16 mouse cellular contexts compared by ENCODE assay signal in genomic region chr7:98856128-98856527, GRCm38 (mm10). TPM values are rescaled to one million over a fixed set of nuclear protein-coding genes. Genes with fewer than 3 reads are reported as not detected.
DNase-seq lines count a peak whose midpoint lies in the region; ATAC-seq lines count a peak whose summit lies in the region.
"Had no signal": no experiment of that assay in that cellular context is flagged by ENCODE, and none has a peak within 500 bp of the region (broad histone marks: within the 10 kb centered on the region; RNA-seq: fewer than 3 reads in every experiment).

No protein-coding gene starts in this region.

- H3K4me1 ChIP-seq in heart, embryonic 10.5 days, result peaks cover 77% of the 10 kb centered on the region
- H3K4me1 ChIP-seq in hindbrain, embryonic 11.5 days (replicated peaks; ENCODE audit: control insufficient read depth, insufficient read depth, low read length), result no peaks in the 10 kb centered on the region
- peaks cover 17% of the 10 kb centered on the region for H3K4me1 ChIP-seq in hindbrain, embryonic 13.5 days (replicated peaks)
- H3K4me1 ChIP-seq in stomach, embryonic 14.5 days (ENCODE audit: control insufficient read depth, insufficient read depth, low read length), result peaks cover 10% of the 10 kb centered on the region

- peaks cover 23% of the 10 kb centered on the region for H3K36me3 ChIP-seq in heart, embryonic 10.5 days
- no peaks in the 10 kb centered on the region for H3K36me3 ChIP-seq in hindbrain, embryonic 11.5 days (ENCODE audit: control insufficient read depth, insufficient read depth, low read length)
- no peaks in the 10 kb centered on the region for H3K36me3 ChIP-seq in hindbrain, embryonic 13.5 days
- H3K36me3 ChIP-seq in stomach, embryonic 14.5 days (ENCODE audit: control insufficient read depth, insufficient read depth, low read length), result no peaks in the 10 kb centered on the region
- H3K36me3 ChIP-seq: liver, embryonic 12.5 days had no signal

- DNase-seq in heart, embryonic 10.5 days (ENCODE audit: low spot score), result no peak
- no peak for DNase-seq in heart, postnatal 10 days
- no peak for DNase-seq in hindbrain, embryonic 11.5 days (ENCODE audit: low spot score)
- DNase-seq in R1 (ENCODE audit: low read depth, low spot score), result peak; percentile 21
- DNase-seq in thymus, postnatal 4 days, result no peak
- DNase-seq: adrenal gland, postnatal 14 days; cerebellum, adult 9-10 months; layer of hippocampus, postnatal 36 days; left cerebral cortex, postnatal 4 days; right cerebral cortex, postnatal 14 days; thymus, adult 2 months had no signal

- no peak overlapping the region for H3K4me3 ChIP-seq in heart, embryonic 10.5 days
- H3K4me3 ChIP-seq in hindbrain, embryonic 11.5 days (ENCODE audit: low read depth, low read length), result no peak overlapping the region
- no peak overlapping the region for H3K4me3 ChIP-seq in hindbrain, embryonic 13.5 days
- no peak overlapping the region for H3K4me3 ChIP-seq in stomach, embryonic 14.5 days (ENCODE audit: low read depth, low read length)
- H3K4me3 ChIP-seq: liver, embryonic 12.5 days; lung, embryonic 15.5 days; megakaryocyte, embryonic 14.5 days had no signal

- no peaks in the 10 kb centered on the region for H3K9me3 ChIP-seq in heart, embryonic 10.5 days
- H3K9me3 ChIP-seq in hindbrain, embryonic 11.5 days (ENCODE audit: control insufficient read depth, low read length), result no peaks in the 10 kb centered on the region
- H3K9me3 ChIP-seq in hindbrain, embryonic 13.5 days, result no peaks in the 10 kb centered on the region
- H3K9me3 ChIP-seq in stomach, embryonic 14.5 days (ENCODE audit: control insufficient read depth, low read depth, low read length), result no peaks in the 10 kb centered on the region
- H3K9me3 ChIP-seq: liver, embryonic 12.5 days; lung, embryonic 15.5 days had no signal

- ATAC-seq in hindbrain, embryonic 11.5 days (ENCODE audit: low FRiP score), result peak; percentile 47
- ATAC-seq in hindbrain, embryonic 13.5 days (ENCODE audit: low FRiP score), result no peak
- peak; percentile 56; the same call in 1 of the 2 replicates for ATAC-seq in stomach, embryonic 14.5 days (ENCODE audit: insufficient number of reproducible peaks, insufficient read depth, low FRiP score, low read depth)
- ATAC-seq: liver, embryonic 12.5 days had no signal

- H3K27me3 ChIP-seq in heart, embryonic 10.5 days (ENCODE audit: insufficient read depth, poor library complexity, severe bottlenecking), result peaks cover 7% of the 10 kb centered on the region; the same call in 1 of the 2 replicates
- H3K27me3 ChIP-seq in hindbrain, embryonic 11.5 days (ENCODE audit: control insufficient read depth, insufficient read depth, low read length), result no peaks in the 10 kb centered on the region
- H3K27me3 ChIP-seq in hindbrain, embryonic 13.5 days, result 0 out of 2 replicates have a peak, but pooled peaks cover 3% of the 10 kb centered on the region
- no peaks in the 10 kb centered on the region for H3K27me3 ChIP-seq in stomach, embryonic 14.5 days (ENCODE audit: control insufficient read depth, insufficient read depth, low read length)
- H3K27me3 ChIP-seq: liver, embryonic 12.5 days; lung, embryonic 15.5 days had no signal

- H3K9ac ChIP-seq in hindbrain, embryonic 11.5 days (ENCODE audit: low read depth, low read length), result no peak overlapping the region
- no peak overlapping the region for H3K9ac ChIP-seq in hindbrain, embryonic 13.5 days
- H3K9ac ChIP-seq in stomach, embryonic 14.5 days (replicated peaks; ENCODE audit: low read depth, low read length), result no peak overlapping the region
- H3K9ac ChIP-seq: liver, embryonic 12.5 days; lung, embryonic 15.5 days had no signal

- intact Hi-C loops in heart, postnatal 10 days (cut with DNase I), result no loop called here

- WGBS in heart, embryonic 10.5 days, result 30% methylated on average over 3 of the region's 3 CpGs
- WGBS in hindbrain, embryonic 11.5 days, result 15% methylated on average over 3 of the region's 3 CpGs
- WGBS in hindbrain, embryonic 13.5 days, result 4% methylated on average over 3 of the region's 3 CpGs
- WGBS in stomach, embryonic 14.5 days, result 51% methylated on average over 3 of the region's 3 CpGs

- no peak overlapping the region for H3K4me2 ChIP-seq in hindbrain, embryonic 11.5 days (replicated peaks; ENCODE audit: low read depth, low read length)
- H3K4me2 ChIP-seq in hindbrain, embryonic 13.5 days, result no peak overlapping the region
- no peak overlapping the region for H3K4me2 ChIP-seq in stomach, embryonic 14.5 days (replicated peaks; ENCODE audit: low read depth, low read length)
- H3K4me2 ChIP-seq: liver, embryonic 12.5 days; lung, embryonic 15.5 days had no signal

- H3K27ac ChIP-seq in heart, embryonic 10.5 days, result peak overlapping the region; percentile 79
- H3K27ac ChIP-seq in hindbrain, embryonic 11.5 days (ENCODE audit: low read depth, low read length), result no peak overlapping the region
- no peak overlapping the region for H3K27ac ChIP-seq in hindbrain, embryonic 13.5 days
- no peak overlapping the region for H3K27ac ChIP-seq in stomach, embryonic 14.5 days (ENCODE audit: low read length)
- H3K27ac ChIP-seq: lung, embryonic 15.5 days had no signal

RNA-seq across cellular contexts. Expression of gene Wnt11, which starts 21.2 kb away (rescaled TPM):
- 29.0 and 29.4 TPM in 2 replicates for polyA plus RNA-seq in heart, embryonic 10.5 days (2016; fragmentation: Nextera tagmentation; extraction: Ambion mirVana)
- total RNA-seq in heart, postnatal 10 days (2021), result 1 to 10 TPM; 2.5 to 2.6 TPM
- polyA plus RNA-seq in hindbrain, embryonic 11.5 days (2014; fragmentation: Nextera tagmentation; extraction: Ambion mirVana), result 3.0 and 3.5 TPM in 2 replicates
- polyA plus RNA-seq in hindbrain, embryonic 13.5 days (2015; fragmentation: Nextera tagmentation; extraction: Ambion mirVana), result 2.0 and 2.3 TPM in 2 replicates
- polyA plus RNA-seq in stomach, embryonic 14.5 days (2014; fragmentation: Nextera tagmentation; extraction: Ambion mirVana), result 7.2 and 8.6 TPM in 2 replicates
